Mouse (Mus musculus): ENCODE results near the gene Cacng4.

Gene Cacng4

DNA sequence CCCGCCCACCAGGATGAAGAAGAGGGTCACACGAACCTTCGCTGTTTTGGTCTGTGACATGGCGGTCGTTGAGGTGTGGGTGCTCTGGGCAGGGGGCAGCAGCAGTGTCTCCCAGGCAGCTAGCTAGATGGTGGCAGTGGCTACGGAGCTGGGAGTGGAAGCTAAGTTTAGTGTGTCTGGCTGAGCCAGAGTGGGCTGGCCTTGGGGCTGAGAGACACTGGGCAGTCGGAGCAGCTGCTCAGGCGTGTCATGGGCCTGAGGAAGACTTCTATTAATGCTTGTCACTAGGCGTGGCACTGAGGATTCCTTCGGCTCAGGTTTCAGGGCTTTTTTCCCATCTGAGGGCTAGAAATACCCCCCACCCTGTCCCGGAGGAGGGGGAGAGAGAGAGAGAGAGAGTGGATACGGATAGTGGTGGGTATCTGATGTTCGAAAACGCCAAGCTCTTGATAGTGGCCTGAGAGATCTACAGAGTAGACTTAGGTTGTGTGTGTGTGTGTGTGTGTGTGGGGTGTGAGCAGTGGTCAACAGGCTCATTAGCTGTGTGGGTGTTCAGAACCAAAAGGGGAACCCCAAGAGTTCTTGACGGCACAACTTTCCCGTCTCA, 77.9 kb downstream of the Cacng4 start, which contains the start of gene Cacng1:
Gene Cacng1 (minus strand): TSS at position 191 of the 607 bp plus-strand sequence.
- no peak for DNase-seq (ENCODE audit: low spot score in 2 of 2)

- DNase-seq (ENCODE audit: low spot score in 2 of 2): no peak
Measured at GRCm38 (mm10) chr11:107714368-107714767, 80.0 kb downstream of the Cacng4 start.

DNA sequence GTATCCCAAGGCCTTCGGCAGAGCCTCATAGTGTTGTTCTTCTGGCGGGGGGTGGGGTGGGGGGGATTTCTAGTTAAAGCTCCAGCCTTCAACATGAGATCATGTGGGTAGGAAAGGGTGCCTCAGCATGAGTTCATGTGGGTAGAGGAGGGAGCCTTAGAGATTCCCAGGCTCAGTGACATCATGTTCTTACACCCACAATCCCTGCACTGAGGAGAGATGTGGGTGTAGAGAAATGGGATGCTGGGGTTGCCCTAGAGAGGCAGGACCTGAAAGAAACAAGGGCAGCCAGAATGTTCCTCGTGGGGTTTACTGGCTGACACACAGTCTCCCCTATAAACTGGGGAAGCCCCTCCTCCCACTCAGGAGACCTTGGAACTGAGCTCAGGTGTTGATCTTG, 84.0 kb downstream of the Cacng4 start:
- DNase-seq (ENCODE audit: low spot score in 2 of 2): no peak

DNA sequence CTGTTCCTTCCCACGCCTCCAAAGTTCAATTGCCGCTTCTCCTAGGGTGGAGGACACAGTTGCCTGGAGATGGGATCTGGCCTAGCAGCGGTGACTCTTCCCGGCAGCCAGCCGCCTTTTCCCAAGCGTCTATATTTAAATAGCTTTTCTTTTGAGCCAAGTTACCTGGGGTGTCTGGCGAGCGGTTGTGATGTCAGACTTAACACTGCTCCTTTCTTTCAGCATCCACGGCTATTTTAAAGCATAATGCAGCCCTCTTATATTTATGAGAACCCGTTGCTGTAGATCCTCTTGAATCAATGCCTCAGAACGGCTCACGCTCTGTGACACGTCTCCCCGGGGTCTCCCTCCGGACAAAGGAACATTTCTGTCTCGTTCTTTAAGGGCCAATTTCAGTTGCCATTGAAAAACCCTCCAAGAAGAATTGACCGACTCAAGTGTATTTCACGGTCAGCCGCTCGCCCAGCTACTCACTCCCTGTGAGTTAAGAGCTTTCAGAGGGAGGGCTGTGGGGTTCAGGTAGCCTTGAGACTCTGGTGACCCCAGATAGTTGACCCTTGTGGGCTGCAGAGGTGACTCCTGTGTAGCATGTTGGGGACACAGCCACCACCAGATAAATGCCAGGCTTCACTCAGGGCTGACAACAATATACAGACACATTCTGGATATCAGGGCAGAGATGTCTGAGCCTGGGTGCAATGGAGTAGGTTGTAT, 86.3 kb downstream of the Cacng4 start:
- DNase-seq (ENCODE audit: low spot score in 2 of 2): no peak

DNA sequence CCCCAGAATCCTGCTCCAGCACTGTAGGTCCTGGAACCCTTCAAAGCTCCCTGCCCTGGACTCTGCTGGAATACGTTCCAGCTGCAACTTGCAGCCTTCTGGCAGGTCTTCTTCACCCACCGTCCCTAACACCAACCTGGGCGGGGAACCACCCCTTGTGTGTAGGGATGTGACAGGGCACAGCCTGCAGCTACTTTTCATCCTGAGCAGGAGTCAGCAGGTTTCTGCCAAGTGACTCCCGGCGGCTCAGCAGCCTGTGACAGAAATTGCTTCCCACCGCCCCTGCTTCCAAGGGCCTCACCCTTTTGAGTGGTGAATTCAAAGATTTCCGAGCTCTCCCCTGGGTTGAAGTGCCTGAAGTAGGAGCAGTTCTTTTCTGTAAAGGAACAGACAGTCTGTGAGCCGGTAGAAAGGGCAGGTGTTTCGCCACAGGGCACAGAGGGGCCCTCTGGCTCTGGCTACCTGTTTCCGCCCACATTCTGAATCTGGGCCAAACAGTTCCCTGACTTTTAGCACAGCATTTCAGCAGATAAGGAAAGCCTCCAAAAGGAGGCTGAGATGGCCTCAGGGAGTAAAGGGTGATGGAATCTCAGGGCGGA, 88.8 kb downstream of the Cacng4 start:
- no peak for DNase-seq (ENCODE audit: low spot score in 2 of 2)

GRCm38 (mm10) chr11:107705060-107705459, 89.3 kb downstream of the Cacng4 start:
- DNase-seq (ENCODE audit: low spot score in 2 of 2): no peak

DNA sequence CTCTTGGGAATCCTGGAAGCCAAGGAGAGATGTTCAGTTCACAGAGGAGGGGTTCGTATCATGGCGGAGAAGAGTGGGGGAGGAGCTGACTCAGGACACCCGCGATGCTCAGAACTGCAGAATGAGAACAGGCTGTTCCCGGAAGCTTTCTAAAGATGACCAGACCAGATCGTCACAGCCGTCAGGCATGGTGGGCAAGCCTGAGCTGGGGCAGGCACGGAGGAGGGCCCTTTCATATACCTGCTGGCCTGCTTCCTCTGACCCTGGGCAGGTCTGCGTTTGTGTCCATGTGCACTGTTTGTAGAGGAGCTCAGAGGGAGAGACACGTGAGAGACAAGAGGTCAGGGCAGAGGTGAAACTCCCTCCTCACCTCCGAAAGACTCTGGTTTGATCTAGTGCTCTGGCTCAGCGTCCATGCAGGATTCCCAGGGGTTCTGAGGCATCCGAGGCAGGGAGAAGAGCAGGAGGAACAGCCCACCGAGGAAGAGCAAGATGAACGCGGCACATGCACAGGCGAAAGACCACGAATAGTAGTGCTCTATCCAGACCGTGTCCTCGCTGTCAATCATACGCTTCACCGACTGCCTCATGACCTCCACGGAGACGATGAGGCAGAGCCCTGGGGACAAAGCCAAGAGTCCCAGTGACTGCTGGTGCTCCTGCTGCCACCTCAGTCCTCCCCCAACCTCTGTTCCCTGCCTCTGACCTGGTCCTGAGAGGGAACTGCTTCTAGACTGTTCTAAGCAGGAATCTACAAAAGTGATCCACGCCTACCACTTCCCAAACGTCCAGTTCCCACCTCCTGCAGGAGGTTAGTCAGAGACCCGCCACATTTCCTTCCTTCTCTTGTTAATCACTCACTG, 90.9 kb downstream of the Cacng4 start:
- no peak for DNase-seq (ENCODE audit: low spot score in 2 of 2)

- no peak for DNase-seq (ENCODE audit: low spot score in 2 of 2)
Measured at GRCm38 (mm10) chr11:107699967-107700366, 94.4 kb downstream of the Cacng4 start.

GRCm38 (mm10) chr11:107693338-107693737, 101.0 kb downstream of the Cacng4 start:
- no peak for DNase-seq (ENCODE audit: low spot score in 2 of 2)

DNA sequence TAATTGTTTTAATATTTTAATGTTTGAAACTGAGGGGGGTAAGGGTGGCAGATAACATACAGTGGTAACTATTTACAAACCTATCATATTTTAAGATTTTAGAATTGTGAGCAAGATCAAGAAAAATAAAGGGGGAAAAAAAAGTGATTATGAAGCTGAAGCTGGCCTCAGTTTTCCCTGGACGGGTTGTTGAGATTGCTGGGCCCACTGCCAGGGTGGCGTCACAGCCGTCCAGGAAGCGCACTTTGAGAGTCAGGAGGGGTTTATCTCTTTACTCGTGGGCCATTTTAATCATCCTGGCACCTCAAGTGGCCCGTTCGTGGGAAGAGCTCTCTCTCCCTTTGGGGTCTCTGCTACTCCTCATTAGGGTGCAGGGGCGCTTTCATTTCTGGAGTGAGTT, 102.8 kb downstream of the Cacng4 start:
- DNase-seq (ENCODE audit: low spot score in 2 of 2): no peak

- DNase-seq (ENCODE audit: low spot score in 2 of 2): no peak
Measured at GRCm38 (mm10) chr11:107688480-107688879, 105.9 kb downstream of the Cacng4 start.

GRCm38 (mm10) chr11:107686290-107686689, 108.1 kb downstream of the Cacng4 start:
- DNase-seq (ENCODE audit: low spot score in 2 of 2): no peak

GRCm38 (mm10) chr11:107683544-107684465, 110.6 kb downstream of the Cacng4 start:
- DNase-seq (ENCODE audit: low spot score in 2 of 2): no peak

GRCm38 (mm10) chr11:107682694-107683355, 111.5 kb downstream of the Cacng4 start:
- DNase-seq (ENCODE audit: low spot score in 2 of 2): no peak

All from urinary bladder, adult 18-20 months (tissue).